Mouse (Mus musculus) embryonic fibroblast, embryonic 13.5 days (primary cell): ENCODE results near the gene Rps15. TPM values are rescaled to one million over a fixed set of nuclear protein-coding genes. Genes with fewer than 3 reads are reported as not detected.

Experiments
- H3K27ac ChIP-seq: 2 replicates; pipeline ENCODE4 v1.5.1; 2012; ENCODE audit warnings: low read length, control low read depth, inconsistent platforms; ENCODE audit not compliant: insufficient read depth
- H3K4me1 ChIP-seq: 2 replicates; pipeline ENCODE4 v1.6.1; 2011; ENCODE audit warnings: low read length; ENCODE audit not compliant: control insufficient read depth, insufficient read depth
- H3K4me3 ChIP-seq: 2 replicates; pipeline ENCODE4 v1.5.1; 2011; ENCODE audit warnings: mild to moderate bottlenecking, control low read depth, low read length; ENCODE audit not compliant: insufficient read depth
- CTCF ChIP-seq: IDR thresholded peaks from 2 replicates; pipeline ENCODE4 v1.5.1; 2011; ENCODE audit warnings: mild to moderate bottlenecking, control low read depth, low read length, moderate library complexity, borderline replicate concordance; ENCODE audit not compliant: insufficient read depth
- POLR2A ChIP-seq: IDR thresholded peaks from 2 replicates; pipeline ENCODE4 v1.6.1; 2011; ENCODE audit warnings: low read depth, mild to moderate bottlenecking, control low read depth, low read length, moderate library complexity
- polyA plus RNA-seq: library from polyadenylated mRNA; stranded (reverse); fragments of >200 nt; gene quantifications from 2 replicates; pipeline ENCODE4 v1.2.4, GENCODE M21; 2011; ENCODE audit warnings: low read depth; ENCODE audit not compliant: missing spikeins, insufficient read length

Rps15 gene
- polyA plus RNA-seq, 1 experiment, result 2,493 TPM

GRCm38 (mm10) chr10:80271870-80272585, 20.2 kb upstream of the Rps15 start:
- no peak overlapping the region for H3K27ac ChIP-seq
- H3K4me1 ChIP-seq, result peaks cover 7% of the 10 kb centered on the region
- H3K4me3 ChIP-seq, result no peak overlapping the region
- TF ChIP-seq POLR2A, result no peak

DNA sequence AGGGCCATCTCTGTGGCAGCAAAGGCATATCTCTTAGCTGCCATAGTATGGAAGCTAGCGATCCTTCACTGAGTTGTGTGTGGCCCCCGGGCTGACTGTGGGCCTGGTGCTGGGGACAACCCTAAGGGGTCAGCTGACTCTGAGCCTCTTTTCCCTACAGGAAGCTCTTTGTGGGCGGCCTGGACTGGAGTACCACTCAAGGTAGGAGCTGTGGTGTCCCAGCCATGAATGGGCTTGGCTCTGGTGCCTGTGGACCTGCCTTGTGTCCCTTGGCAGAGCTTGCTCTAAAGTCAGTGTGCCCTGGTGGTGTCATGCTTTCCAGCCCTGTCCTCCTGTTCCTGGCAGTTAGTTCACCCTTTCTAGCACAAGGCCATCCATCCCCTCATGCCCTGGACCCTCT, 18.4 kb upstream of the Rps15 start:
- Histone ChIP-seq H3K27ac (no peak overlapping the region), H3K4me1 (no peaks in the 10 kb centered on the region), H3K4me3 (no peak overlapping the region)
- no peak for TF ChIP-seq POLR2A
- TF ChIP-seq CTCF, result no peak

DNA sequence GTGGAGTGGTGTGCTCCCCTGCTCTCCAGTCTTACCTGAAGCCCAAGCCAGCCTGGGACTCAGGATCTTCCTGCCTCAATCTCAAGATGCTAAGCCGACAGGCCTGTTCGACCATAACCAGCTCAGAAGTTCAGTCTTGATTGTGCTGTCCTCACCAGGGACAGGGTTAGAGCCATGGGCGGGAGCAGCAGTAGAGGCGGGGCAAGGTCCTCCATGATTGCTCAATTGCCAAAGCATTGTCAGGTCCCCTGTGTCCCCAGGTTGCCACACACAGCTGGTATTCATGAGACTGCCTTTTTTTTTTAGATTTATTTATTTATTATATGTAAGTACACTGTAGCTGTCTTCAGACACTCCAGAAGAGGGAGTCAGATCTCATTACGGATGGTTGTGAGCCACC, 16.0 kb upstream of the Rps15 start:
- no peaks in the 10 kb centered on the region for H3K4me1 ChIP-seq
- TF ChIP-seq POLR2A, result no peak
- TF ChIP-seq CTCF, result no peak
- no peak overlapping the region for H3K27ac ChIP-seq
- no peak overlapping the region for H3K4me3 ChIP-seq

GRCm38 (mm10) chr10:80278390-80278789, 13.9 kb upstream of the Rps15 start:
- H3K4me3 ChIP-seq, result no peak overlapping the region
- no peak overlapping the region for H3K27ac ChIP-seq
- H3K4me1 ChIP-seq, result no peaks in the 10 kb centered on the region
- TF ChIP-seq CTCF (no peak), POLR2A (no peak)

DNA sequence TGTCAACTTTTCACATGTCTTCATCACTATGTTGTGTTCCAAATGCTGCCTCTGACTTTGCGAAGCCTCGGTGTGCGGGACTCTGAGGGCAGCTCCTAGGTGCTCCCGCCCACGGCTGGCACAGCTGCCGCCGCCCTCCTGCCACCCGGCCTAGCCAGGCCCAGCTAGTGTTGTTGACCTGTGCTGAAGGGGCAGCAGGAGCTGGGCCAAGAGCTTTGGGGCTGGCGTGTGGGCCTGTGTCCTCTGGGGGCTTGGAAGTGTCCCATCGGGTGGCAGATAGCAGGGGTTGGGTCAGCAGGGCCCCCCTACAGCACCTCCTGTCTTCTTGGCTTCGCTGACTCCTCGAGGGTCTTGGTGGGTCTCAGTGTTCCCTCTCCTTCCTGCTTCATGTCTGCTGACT, 13.0 kb upstream of the Rps15 start:
- TF ChIP-seq POLR2A (no peak), CTCF (no peak)
- H3K4me3 ChIP-seq, result no peak overlapping the region
- no peaks in the 10 kb centered on the region for H3K4me1 ChIP-seq
- H3K27ac ChIP-seq, result no peak overlapping the region

DNA sequence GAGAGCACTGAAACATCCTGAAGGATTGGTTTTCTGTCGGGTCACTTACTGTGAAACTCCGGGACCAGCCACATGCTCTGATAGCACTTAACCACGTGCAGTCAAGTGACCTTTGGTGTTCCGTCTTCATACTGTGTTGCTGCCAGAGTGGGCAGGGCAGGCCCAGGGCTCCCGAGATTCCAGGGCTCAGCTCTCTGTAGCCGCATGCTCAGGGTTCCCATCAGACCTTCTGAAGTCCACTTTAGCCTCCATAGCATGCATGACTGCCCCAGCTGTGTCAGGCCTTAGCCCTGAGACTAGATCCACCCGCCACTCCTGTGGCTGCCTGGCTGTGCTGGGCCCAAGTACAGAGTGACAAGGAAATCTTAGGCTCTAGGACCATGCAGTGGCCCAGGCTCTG, 10.9 kb upstream of the Rps15 start:
- Histone ChIP-seq H3K4me3 (no peak overlapping the region), H3K4me1 (no peaks in the 10 kb centered on the region), H3K27ac (no peak overlapping the region)
- TF ChIP-seq POLR2A (no peak), CTCF (no peak)

DNA sequence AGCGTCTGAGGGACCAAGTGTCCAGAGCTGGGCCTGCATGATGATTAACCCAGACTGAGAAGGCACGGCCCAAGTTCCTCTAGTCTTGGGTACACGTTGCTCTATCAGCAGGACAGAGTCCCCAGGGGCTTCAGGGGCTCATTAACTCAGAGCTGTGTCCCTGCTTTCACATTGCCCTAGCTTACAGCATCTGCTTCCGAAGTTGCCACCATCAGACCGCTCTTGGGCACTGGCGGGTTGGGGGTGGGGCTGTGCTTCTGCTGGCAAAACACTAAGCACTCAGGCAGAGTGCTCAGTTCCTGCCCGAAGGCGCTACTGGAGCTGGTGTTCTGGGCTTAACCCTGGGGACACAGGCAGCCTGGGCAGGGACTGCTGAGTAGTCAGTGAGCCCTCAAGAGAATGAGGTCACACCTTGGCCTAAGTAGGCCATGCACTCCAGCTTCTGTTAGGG, 10.3 kb upstream of the Rps15 start:
- no peaks in the 10 kb centered on the region for H3K4me1 ChIP-seq
- H3K4me3 ChIP-seq, result no peak overlapping the region
- H3K27ac ChIP-seq, result no peak overlapping the region
- TF ChIP-seq POLR2A, result no peak
- no peak for TF ChIP-seq CTCF

- no peaks in the 10 kb centered on the region for H3K4me1 ChIP-seq
Measured at GRCm38 (mm10) chr10:80282481-80283441, 9.5 kb upstream of the Rps15 start.

GRCm38 (mm10) chr10:80285222-80286070, 6.8 kb upstream of the Rps15 start:
- Histone ChIP-seq H3K27ac (no peak overlapping the region), H3K4me1 (no peaks in the 10 kb centered on the region), H3K4me3 (no peak overlapping the region)
- TF ChIP-seq POLR2A (no peak), CTCF (no peak)

More at GRCm38 (mm10) chr10:80282481-80283441, 9.5 kb upstream of the Rps15 start:
- H3K27ac ChIP-seq, result no peak overlapping the region
- TF ChIP-seq CTCF, result no peak
- no peak for TF ChIP-seq POLR2A
- H3K4me3 ChIP-seq, result no peak overlapping the region

GRCm38 (mm10) chr10:80288097-80288496, 4.2 kb upstream of the Rps15 start:
- TF ChIP-seq CTCF (no peak), POLR2A (no peak)
- Histone ChIP-seq H3K4me3 (no peak overlapping the region), H3K27ac (no peak overlapping the region), H3K4me1 (no peaks in the 10 kb centered on the region; the same call in 1 of the 2 replicates)
